In the genomic region with DNA sequence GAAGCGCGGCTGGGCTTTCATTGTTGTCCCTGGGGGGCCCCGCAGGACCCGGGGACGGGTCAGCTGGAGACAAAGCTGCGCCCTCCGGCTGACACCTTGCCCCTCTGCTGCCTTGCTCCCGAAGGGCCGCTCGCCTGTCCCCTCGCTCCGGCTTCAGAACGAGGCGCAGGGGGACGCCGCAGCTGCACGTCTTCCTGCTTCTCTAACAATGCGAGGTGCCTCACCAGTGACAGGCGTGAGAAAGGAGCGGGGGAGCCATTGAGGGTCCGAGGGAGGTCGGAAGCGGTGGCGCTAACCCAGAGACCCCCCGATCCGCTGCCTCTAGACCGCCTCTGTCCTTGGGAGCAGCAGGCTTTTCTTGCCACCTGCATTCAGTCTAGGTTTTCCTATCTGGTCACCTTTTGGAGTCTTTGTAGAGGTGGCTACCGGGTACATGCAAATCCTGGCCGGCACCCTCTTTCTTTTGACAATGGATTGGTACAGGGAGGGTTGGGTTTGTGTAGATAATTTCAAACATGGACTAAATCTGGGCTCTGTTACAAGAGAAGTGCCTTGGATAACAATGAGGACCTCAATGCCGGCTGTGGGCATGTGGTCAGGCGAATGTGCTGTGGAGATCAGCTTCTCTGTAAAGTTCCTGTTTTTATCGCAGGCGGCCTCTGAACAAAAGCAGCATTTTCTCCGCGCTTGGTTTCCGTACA, we compare ENCODE assay signal across 8 mouse cellular contexts. TPM values are rescaled to one million over a fixed set of nuclear protein-coding genes. Genes with fewer than 3 reads are reported as not detected.
DNase-seq lines count a peak whose midpoint lies in the region; ATAC-seq and TF ChIP-seq lines count a peak whose summit lies in the region.

No protein-coding gene starts in this region.

- peak overlapping the region; percentile 99 for H3K9ac ChIP-seq in hindbrain, postnatal 0 days (replicated peaks; ENCODE audit: low read length)

- peak overlapping the region; percentile 97 for H3K4me3 ChIP-seq in gastrocnemius, adult 2 months
- peak overlapping the region; percentile 98 for H3K4me3 ChIP-seq in hindbrain, postnatal 0 days (ENCODE audit: low read length)

- no peaks in the 10 kb centered on the region for H3K9me3 ChIP-seq in hindbrain, postnatal 0 days (ENCODE audit: low read length)

- H3K27ac ChIP-seq in gastrocnemius, adult 2 months, result peak overlapping the region; percentile 96
- peak overlapping the region; percentile 100 for H3K27ac ChIP-seq in hindbrain, postnatal 0 days

- intact Hi-C loops in gastrocnemius, adult 2 months (cut with DNase I), result loop anchor here (10.0 kb wide), 2 partner anchors 186 to 266 kb away; a partner anchor contains a TSS
- intact Hi-C loops in left cerebral cortex, postnatal 36 days (cut with DNase I), result loop anchor here (2.0 to 5.0 kb wide), 2 partner anchors 54 to 188 kb away; a partner anchor contains a TSS

- WGBS in hindbrain, postnatal 0 days, result under 1% methylated on average over 34 of the region's 36 CpGs

- no peaks in the 10 kb centered on the region for H3K27me3 ChIP-seq in hindbrain, postnatal 0 days (ENCODE audit: insufficient read depth, low read length)

- peak; percentile 30 for DNase-seq in gastrocnemius, adult 2 months
- DNase-seq in gastrocnemius, adult 8-10 months (ENCODE audit: low spot score in 2 of 2), result no peak
- peak; percentile 69 to 70 for DNase-seq in cerebellum, postnatal 10 days
- DNase-seq in frontal cortex, postnatal 10 days (ENCODE audit: low spot score in 2 of 2), result peak; percentile 33 to 45
- peak; percentile 72 for DNase-seq in hindbrain, postnatal 0 days (ENCODE audit: low spot score)
- peak; percentile 41 to 57 for DNase-seq in left cerebral cortex, postnatal 36 days (ENCODE audit: low spot score in 2 of 2)
- DNase-seq in spleen, adult 12 weeks (ENCODE audit: low spot score), result peak; percentile 27

- no peaks in the 10 kb centered on the region for H3K36me3 ChIP-seq in hindbrain, postnatal 0 days (ENCODE audit: insufficient read depth, low read length)

- ATAC-seq in hindbrain, postnatal 0 days, result peak; percentile 69
- peak; percentile 30; the same call in 1 of the 2 replicates for ATAC-seq in megakaryocyte-erythroid progenitor cell, adult 5-6 weeks (replicated peaks; ENCODE audit: low FRiP score, low TSS enrichment, poor library complexity, severe bottlenecking)

- H3K4me1 ChIP-seq in hindbrain, postnatal 0 days (ENCODE audit: insufficient read depth, low read length), result peaks cover 22% of the 10 kb centered on the region

- TF ChIP-seq CTCF in gastrocnemius, adult 2 months (IDR thresholded peaks at IDR 0.05), result no peak
- TF ChIP-seq CTCF in hindbrain, postnatal 0 days (IDR thresholded peaks at IDR 0.05; ENCODE audit: low read depth), result no peak

- H3K4me2 ChIP-seq in hindbrain, postnatal 0 days (ENCODE audit: low read depth, low read length), result peak overlapping the region; percentile 79

RNA-seq across cellular contexts. Expression of a gene that starts 0.7 kb away (rescaled TPM):
- total RNA-seq in gastrocnemius, adult 2 months (2021), result 1 to 10 TPM; 5.8 to 8.3 TPM
- total RNA-seq in gastrocnemius, adult 8-10 months (2022), result 1 to 10 TPM; 5.7 to 6.2 (median 5.7) TPM
- total RNA-seq in hindbrain, postnatal 0 days (2014; rRNA removed), result 44.7 and 46.4 TPM in 2 replicates
- polyA plus RNA-seq in hindbrain, postnatal 0 days (2015; fragmentation: Nextera tagmentation; extraction: Ambion mirVana), result 11.9 and 12.1 TPM in 2 replicates
- total RNA-seq in left cerebral cortex, postnatal 36 days (2021), result 10 to 100 TPM; 64.8 to 68.3 TPM
- total RNA-seq in megakaryocyte-erythroid progenitor cell, adult 5-6 weeks (2014; fragmentation: Nextera tagmentation), result 10.6 and 14.5 TPM in 2 replicates
- 6.1 and 14.0 TPM in 2 replicates for total RNA-seq in megakaryocyte-erythroid progenitor cell, adult 5-6 weeks (2017)

Comparison
In these comparisons a context has a peak if more than half of its experiments do, and no peak if none do; other contexts are left out.
1. DNase-seq: peak in gastrocnemius, adult 2 months (single experiment), cerebellum, postnatal 10 days (2 of 2), frontal cortex, postnatal 10 days (2 of 2), hindbrain, postnatal 0 days (single experiment), left cerebral cortex, postnatal 36 days (2 of 2) and spleen, adult 12 weeks (single experiment); none in gastrocnemius, adult 8-10 months (0 of 2).